Mouse (Mus musculus) cerebellum, adult 11 months (tissue): ENCODE measurements at regions not wholly inside any gene's neighbourhood (a gene's known extent, or its start where the extent isn't known, plus 50 kb on each side); places are given as distances from the start of the nearest gene placed in this dataset.

Experiments
- DNase-seq: peaks from one replicate; pipeline ENCODE4 v3.0.0; 2022

- DNase-seq = no peak
Measured at GRCm38 (mm10) chr7:123642596-123642995, 142.3 kb upstream of the Zkscan2 start.

- DNase-seq = no peak
Measured at GRCm38 (mm10) chr7:123643426-123643825, 143.2 kb upstream of the Zkscan2 start.

GRCm38 (mm10) chr7:123645521-123645920 is 145.3 kb upstream of the Zkscan2 start:
- DNase-seq = no peak

DNA sequence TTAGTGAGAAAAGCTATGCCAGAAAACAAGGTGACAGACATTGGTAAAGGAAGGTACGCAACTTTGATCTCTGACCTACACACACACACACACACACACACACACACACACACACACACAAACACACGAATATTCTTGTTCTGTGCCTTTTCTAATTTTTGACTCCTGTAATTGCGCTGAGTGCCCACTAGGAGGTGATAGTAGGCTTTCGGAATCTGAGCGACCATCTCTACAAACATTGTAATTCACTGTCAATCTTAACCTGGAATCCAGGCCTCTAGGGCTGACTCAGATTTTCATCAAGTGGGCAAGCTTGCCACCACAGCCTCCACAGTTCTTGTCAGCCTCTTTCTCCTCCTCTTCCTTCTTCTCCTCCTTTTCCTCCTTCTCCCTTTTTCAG is 165.2 kb upstream of the Zkscan2 start:
- no peak for DNase-seq

DNA sequence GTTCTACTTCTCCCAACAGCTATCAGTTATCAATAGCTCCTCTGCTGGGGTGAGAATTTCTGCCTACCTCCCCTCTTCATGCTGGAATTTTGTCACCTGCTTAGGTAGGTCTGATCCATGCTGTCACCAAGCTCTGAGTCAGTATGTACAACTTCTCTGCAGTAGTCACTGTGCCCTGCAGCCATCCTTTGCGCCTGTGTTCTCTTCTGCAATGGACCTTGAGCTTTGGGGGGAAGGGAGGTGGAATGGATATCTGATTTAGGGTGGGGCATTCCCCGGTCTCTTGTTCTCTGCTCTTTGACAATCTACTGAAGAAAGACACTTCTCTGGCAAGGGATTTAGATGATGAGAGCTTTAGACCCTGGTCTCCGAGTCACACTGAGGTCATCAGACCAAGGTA is 184.5 kb upstream of the Zkscan2 start:
- no peak for DNase-seq

DNA sequence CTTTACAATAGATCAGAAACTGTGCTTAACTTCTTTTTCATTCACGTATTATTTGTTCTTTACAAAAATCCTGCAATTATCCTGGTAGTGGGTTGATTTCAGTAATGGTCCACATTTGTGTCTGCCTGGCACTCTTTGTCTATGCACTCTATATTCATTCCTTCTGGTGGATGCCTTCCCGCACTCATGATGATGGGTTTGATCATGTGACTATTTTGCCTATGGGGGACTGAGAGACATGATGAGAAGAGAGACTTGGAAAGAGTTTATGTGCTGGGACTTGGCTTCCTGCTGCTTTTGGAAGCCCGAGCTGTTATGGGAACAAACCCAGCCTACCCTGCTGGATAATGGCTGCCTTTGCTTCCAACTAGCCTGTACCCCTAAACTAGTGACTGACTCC is 186.3 kb upstream of the Zkscan2 start:
- no peak for DNase-seq

DNA sequence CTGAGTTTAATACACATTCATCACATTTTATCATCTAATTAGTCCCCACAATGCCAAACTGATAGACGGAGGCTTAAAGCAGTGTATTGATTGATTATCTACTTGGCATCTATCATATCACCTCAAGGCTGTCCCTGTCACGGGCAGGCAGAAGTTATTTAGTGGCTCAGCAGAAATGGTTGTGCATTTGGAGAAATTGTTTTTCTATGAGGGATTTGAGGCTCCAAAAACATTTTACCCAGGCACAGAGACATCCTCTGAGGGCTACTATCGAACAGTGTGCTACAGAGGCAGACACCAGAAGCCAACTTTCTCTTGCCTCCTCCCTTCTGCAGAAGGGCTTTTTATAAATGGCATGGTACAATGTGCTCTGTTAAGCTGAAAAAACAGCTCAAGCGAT is 230.8 kb upstream of the Zkscan2 start:
- DNase-seq = no peak

DNA sequence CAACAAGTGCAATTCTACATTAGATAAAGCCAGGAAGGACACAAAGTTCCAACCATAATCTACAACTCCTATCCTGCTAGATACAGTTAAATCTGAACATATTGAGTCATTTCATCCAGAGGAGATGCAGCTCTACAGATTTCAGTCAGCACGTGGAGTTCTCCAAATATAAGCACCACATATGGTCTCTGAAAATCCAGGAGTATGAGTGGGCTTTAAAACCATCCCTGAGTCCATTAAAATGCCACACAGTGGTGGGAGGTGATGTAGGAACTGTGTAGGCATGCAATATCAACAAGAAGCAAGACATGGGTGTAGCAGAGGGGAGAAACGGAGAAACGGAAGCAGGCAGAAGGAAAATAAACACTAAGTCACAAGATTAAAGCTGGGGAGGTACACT is 232.8 kb upstream of the Zkscan2 start:
- no peak for DNase-seq

GRCm38 (mm10) chr7:123747986-123748385 is 234.7 kb upstream of the Hs3st4 start:
- no peak for DNase-seq

- no peak for DNase-seq
Measured at GRCm38 (mm10) chr7:123753252-123753651, 229.4 kb upstream of the Hs3st4 start.

DNA sequence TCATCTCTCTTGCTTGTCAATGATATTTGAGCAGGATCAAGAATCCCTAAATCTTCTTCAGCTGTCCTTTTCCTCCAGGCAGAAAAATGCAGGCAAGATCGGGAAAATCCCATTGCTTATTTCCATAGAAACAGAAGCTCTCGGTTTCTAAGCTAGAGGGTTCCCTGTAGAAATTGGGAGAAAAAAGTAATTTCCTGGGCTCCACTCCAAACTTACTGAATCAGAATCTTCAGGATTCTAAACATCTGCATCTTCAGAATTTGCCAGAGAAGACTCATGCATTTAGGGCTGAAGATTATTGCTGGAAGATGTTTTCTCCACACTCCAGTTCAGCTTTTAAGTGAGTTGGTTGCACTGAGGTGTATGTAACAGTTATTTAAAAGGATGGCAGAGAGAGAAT is 187.6 kb upstream of the Hs3st4 start:
- no peak for DNase-seq

DNA sequence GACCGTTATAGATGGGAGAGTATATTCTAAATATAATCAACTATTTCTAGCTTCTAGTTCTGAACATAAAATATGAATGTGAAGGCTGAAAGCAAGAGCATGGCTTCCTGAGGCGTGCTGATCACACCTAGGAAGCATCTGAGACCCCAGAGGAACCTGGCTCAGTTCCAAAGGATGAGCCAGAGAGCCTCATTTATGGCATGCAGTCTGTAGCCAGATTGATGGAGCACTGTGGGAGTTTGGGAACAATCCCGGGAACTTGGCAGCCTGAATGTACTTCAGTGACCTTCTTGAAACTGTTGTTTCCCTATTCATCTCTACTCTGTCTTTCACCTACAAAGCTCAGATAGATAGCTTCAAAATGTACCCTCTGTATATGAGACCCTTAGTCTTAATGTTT is 186.6 kb upstream of the Hs3st4 start:
- DNase-seq = peak; percentile 3

DNA sequence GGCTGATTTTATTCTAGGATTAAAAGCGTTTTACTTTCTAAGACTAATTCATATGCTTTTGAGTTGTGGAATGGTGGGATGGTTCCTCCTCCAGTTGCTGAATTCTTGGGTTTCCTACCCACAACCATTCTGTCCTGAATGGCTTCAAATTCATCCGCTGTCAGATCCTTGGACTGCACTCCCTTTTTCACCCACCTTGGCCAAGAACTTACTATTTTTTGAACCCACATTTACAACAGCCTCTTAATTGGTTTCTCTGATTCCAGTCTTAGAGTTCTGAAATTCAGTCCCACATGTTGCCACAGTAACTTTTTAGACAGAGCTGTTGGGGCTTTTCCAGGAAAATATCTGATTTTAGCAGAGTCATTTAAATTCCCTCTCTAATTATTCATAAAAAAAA is 177.0 kb upstream of the Hs3st4 start:
- no peak for DNase-seq

GRCm38 (mm10) chr7:123823976-123824375 is 158.7 kb upstream of the Hs3st4 start:
- no peak for DNase-seq

DNA sequence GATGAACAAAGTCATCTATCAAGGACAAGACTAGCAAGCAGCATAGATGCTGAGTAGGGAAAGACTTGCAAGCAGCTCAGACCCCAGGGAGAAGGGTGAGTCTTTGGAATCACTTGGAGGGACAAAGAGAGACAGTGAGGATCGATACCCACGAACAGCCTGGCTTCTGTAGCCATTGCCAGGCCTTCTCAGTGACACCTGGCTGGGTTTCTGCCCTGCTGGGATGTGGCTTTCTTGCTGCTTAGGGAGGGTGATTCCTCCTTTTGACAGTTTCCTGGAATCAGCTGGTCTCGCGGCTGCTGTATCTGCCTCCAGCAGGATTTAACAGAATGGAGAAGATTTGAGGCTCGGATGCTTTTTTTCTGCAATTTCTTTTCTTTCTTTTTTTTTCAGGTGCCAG is 156.3 kb upstream of the Hs3st4 start:
- DNase-seq = no peak

GRCm38 (mm10) chr7:123842552-123842951 is 140.1 kb upstream of the Hs3st4 start:
- no peak for DNase-seq

DNA sequence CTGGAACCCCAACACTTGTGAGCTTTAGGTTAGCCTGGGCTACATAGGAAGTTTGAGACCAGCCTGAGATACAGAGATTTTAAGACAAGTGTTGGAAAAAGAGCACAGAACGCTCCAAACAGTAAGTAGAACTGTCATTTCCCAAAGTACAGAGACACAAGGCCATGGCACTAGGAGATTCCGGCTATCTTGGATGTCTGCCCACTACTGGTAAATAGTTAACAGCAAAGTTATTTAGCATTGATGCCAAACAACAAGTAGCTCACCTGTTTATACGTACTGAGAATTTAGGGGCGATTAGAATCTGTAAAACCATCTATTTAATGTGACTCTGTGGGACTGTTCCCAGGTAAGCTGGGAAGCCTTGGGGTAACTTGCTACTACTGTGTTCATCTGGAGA is 135.6 kb upstream of the Hs3st4 start:
- no peak for DNase-seq

- no peak for DNase-seq
Measured at GRCm38 (mm10) chr7:123848644-123849043, 134.0 kb upstream of the Hs3st4 start.

DNA sequence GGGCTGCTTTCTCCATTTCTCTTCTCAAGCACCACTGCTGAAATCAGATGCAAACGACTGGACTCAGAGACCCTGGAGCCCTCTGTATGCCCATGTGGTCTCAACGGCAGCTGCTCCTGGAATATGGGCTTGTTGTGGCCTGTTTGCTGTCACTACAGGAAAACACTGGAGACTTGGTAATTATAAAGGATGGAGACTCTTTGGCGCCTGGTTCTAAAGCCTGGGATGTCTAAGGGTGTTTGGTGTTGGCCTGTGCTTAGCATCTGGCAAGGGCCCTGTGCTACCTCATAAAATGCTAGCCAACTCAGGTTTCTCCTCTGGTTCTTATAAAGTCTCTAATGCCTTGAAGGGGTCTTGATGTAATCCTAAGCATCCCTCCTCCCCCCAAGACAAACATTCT is 133.4 kb upstream of the Hs3st4 start:
- no peak for DNase-seq

DNA sequence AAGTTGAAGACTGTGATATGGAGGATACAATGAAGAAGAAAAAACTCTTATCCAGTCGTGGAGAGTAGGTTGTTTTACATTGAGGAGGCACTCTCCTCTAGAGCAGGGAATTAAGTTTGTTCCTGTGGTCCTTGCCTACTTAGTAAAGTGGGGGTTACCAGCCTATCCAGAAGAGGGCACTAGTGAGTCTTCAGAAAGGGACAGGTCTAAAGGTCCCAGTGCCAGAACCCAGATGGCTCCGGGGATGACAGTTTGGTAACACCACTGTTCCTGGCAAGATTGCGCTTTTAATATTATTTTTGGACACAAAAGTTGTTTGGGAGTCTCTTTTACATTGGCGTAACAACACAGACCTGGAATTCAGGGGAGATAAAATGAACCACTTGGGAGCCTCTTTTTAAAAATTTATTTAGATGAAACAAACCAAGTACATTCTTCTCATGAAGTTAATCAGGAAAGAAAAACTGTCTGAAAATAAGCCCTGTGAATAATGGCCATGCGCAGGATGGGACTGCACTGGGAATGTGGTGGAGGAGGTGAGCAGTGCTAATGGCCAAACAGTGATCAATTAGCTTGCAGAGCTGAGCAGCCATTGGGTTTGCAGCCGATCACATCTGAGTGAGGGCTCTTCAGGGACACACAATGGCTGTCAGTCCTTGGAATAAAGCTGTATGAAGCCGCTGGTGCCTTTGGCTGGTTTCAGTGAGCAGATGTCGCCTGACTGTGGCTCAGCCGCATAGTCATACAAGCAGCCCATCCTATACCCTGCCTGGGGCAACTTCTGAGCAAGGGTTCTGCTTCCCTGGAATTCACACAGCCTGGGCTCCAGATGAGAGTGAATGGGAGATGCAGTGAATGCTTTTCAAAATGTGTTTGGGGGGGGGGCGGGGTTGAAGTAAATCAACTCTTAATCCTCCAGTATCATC is 132.1 kb upstream of the Hs3st4 start:
- peak; percentile 4 for DNase-seq

DNA sequence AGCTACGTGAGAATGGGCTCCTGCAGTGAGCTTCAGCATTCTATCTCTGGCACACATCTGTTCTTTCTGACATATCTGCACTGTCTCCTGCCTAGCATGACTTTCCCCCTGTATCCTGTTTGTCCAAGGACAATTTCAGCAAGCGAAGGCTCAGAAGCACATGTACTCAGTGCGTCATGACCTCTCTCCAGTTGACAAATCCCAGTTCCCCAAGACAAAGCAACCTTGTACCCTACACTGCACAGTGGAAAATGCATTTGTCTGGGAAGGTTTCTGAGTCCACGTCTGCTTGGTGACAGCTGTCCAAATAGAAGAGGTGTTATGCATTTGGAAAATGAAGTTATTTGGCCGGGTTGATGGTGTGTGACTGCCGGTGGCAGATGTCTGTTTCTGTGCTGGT is 125.1 kb upstream of the Hs3st4 start:
- no peak for DNase-seq

DNA sequence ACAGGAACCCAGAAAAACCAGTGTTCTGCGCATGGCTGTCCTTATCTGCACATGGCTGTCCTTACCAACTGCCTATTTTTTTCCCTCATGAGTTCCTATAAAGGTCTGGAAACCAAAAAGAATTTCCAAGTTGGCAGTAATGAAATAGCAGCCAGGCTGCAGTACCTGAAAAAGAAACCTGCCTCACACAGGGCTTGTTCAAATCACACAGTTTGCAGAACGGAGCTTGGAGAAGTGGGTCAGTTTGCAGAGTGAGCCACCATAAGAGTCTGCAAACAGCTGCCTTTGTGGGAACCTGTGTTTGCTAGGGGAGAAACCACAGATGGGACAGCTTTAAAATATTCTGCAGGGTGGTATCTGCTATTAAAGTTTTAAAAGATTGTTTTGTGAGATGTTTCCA is 121.0 kb upstream of the Hs3st4 start:
- DNase-seq = no peak

- DNase-seq = no peak
Measured at GRCm38 (mm10) chr7:123896759-123897444, 85.8 kb upstream of the Hs3st4 start.
